Mouse (Mus musculus): ENCODE data around the gene Sart3. TPM values are rescaled to one million over a fixed set of nuclear protein-coding genes. Genes with fewer than 3 reads are reported as not detected.

The Sart3 gene
- polyA plus RNA-seq, 1 experiment = 29.3 TPM

DNA sequence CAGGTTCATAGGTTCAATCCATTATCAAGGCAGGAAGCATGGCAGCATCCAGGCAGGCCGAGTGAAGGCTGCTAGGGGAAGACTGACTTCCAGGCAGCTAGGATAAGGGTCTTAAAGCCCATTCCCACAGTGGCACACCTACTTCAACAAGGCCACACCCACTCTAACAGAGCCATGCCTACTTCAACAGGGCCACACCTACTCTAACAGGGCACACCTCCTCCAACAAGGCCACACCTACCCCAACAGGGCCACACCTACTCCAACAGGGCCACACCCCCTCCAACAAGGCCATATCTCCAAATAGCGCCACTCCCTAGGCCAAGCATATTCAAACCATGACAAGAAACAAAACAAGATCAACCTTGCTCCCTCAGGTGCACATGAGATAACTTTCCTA lies 59.4 kb downstream of the Sart3 start:
- Histone ChIP-seq H3K27me3 (ENCODE audit: control insufficient read depth, insufficient read depth, insufficient read length) (peaks cover 23% of the 10 kb centered on the region), H3K79me2 (ENCODE audit: control insufficient read depth, insufficient read depth) (no peaks in the 10 kb centered on the region), H3K4me2 (ENCODE audit: low read depth) (no peak overlapping the region), H3K4me3 (no peak overlapping the region), H3ac (ENCODE audit: control insufficient read depth, insufficient read length) (no peak overlapping the region), H3K36me3 (ENCODE audit: control insufficient read depth, insufficient read depth) (no peaks in the 10 kb centered on the region)
- no peak for TF ChIP-seq POLR2AphosphoS2 (IDR thresholded peaks at IDR 0.05; ENCODE audit: insufficient read length, low read depth)
- TF ChIP-seq MAX (IDR thresholded peaks at IDR 0.05; ENCODE audit: low read depth) = no peak
- TF ChIP-seq MYOG (IDR thresholded peaks at IDR 0.05; ENCODE audit: control insufficient read depth in 1 of 3, insufficient read depth in 1 of 3, insufficient read length in 2 of 3, low read depth in 2 of 3) = no peak
- TF ChIP-seq SRF (IDR thresholded peaks at IDR 0.05; ENCODE audit: control insufficient read depth, insufficient read length, low read depth) = no peak
- TF ChIP-seq TCF3 (IDR thresholded peaks at IDR 0.05; ENCODE audit: insufficient read length, low read depth) = no peak
- TF ChIP-seq CEBPB (IDR thresholded peaks at IDR 0.05; ENCODE audit: insufficient read depth, poor library complexity, severe bottlenecking) = no peak

DNA sequence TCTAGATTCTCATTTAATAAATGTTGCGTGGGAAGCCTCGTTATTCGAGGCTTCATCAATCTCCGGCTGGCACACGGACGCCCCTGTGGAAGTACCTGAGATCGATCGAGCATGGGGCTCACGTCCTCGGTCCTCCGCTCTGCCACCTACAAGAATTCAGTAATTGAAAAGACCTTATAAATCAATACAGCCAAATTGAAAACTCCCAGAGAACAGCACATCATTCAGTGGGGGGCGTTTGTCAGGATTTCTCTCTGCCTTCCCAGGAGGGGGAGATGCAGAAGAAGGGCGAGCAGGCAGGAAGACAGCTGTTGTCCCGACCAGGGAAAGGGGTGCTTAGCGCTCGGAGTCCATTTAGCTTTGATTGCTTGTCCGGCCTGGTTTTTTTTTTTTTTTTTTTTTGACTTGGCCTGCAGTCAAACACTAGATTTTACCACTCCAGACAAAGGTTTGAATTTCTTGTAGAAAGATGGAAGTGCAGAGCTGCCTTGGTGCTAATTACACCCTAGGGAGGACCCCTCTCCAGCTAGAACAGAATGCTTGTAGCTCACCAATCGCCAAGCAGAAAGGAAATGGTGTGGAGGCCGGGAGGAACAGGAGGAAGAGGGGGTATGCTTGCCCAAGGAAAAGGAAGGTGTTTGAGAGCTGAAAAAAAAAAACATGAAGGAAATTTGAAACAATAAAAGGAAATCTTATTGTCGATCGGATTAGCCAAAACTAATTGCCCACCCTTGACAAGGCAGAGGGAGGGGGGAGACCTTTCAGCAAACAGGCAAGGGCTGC lies 68.3 kb downstream of the Sart3 start:
- Histone ChIP-seq H3K4me2 (ENCODE audit: low read depth) (no peak overlapping the region), H3K79me2 (ENCODE audit: control insufficient read depth, insufficient read depth) (no peaks in the 10 kb centered on the region), H3K27me3 (ENCODE audit: control insufficient read depth, insufficient read depth, insufficient read length) (peaks cover 49% of the 10 kb centered on the region), H3ac (ENCODE audit: control insufficient read depth, insufficient read length) (no peak overlapping the region), H3K36me3 (ENCODE audit: control insufficient read depth, insufficient read depth) (no peaks in the 10 kb centered on the region), H3K4me3 (no peak overlapping the region)
- no peak for TF ChIP-seq CEBPB (IDR thresholded peaks at IDR 0.05; ENCODE audit: insufficient read depth, poor library complexity, severe bottlenecking)
- TF ChIP-seq SRF (IDR thresholded peaks at IDR 0.05; ENCODE audit: control insufficient read depth, insufficient read length, low read depth) = no peak
- TF ChIP-seq MYOD1 (IDR thresholded peaks at IDR 0.05; ENCODE audit: control insufficient read depth in 1 of 3, insufficient read length in 2 of 3, low read depth in 2 of 3) = no peak
- TF ChIP-seq POLR2A (IDR thresholded peaks at IDR 0.05; ENCODE audit: insufficient read length, low read depth) = no peak
- no peak for TF ChIP-seq USF1 (IDR thresholded peaks at IDR 0.05; ENCODE audit: low read depth)
- no peak for TF ChIP-seq REST (IDR thresholded peaks at IDR 0.05; ENCODE audit: insufficient read depth, insufficient read length)
- no peak for TF ChIP-seq MAX (IDR thresholded peaks at IDR 0.05; ENCODE audit: low read depth)
- no peak for TF ChIP-seq TCF3 (IDR thresholded peaks at IDR 0.05; ENCODE audit: insufficient read length, low read depth)
- no peak for TF ChIP-seq TCF12 (IDR thresholded peaks at IDR 0.05; ENCODE audit: insufficient read depth, poor library complexity, severe bottlenecking)
- no peak for TF ChIP-seq MYOG (IDR thresholded peaks at IDR 0.05; ENCODE audit: control insufficient read depth in 1 of 3, insufficient read depth in 1 of 3, insufficient read length in 2 of 3, low read depth in 2 of 3)
- TF ChIP-seq E2F4 (IDR thresholded peaks at IDR 0.05; ENCODE audit: insufficient read depth) = no peak
- no peak for TF ChIP-seq POLR2AphosphoS2 (IDR thresholded peaks at IDR 0.05; ENCODE audit: insufficient read length, low read depth)

GRCm38 (mm10) chr5:113700388-113701023 lies 71.8 kb downstream of the Sart3 start:
- Histone ChIP-seq H3K36me3 (ENCODE audit: control insufficient read depth, insufficient read depth) (no peaks in the 10 kb centered on the region), H3K4me3 (no peak overlapping the region), H3K27me3 (ENCODE audit: control insufficient read depth, insufficient read depth, insufficient read length) (peaks cover 53% of the 10 kb centered on the region), H3K4me2 (ENCODE audit: low read depth) (no peak overlapping the region), H3K79me2 (ENCODE audit: control insufficient read depth, insufficient read depth) (no peaks in the 10 kb centered on the region), H3ac (ENCODE audit: control insufficient read depth, insufficient read length) (no peak overlapping the region)
- TF ChIP-seq CEBPB (IDR thresholded peaks at IDR 0.05; ENCODE audit: insufficient read depth, poor library complexity, severe bottlenecking) = no peak
- no peak for TF ChIP-seq REST (IDR thresholded peaks at IDR 0.05; ENCODE audit: insufficient read depth, insufficient read length)
- TF ChIP-seq TCF3 (IDR thresholded peaks at IDR 0.05; ENCODE audit: insufficient read length, low read depth) = no peak
- TF ChIP-seq POLR2AphosphoS2 (IDR thresholded peaks at IDR 0.05; ENCODE audit: insufficient read length, low read depth) = no peak
- no peak for TF ChIP-seq USF1 (IDR thresholded peaks at IDR 0.05; ENCODE audit: low read depth)
- no peak for TF ChIP-seq SRF (IDR thresholded peaks at IDR 0.05; ENCODE audit: control insufficient read depth, insufficient read length, low read depth)

- no peak overlapping the region for H3K4me2 ChIP-seq (ENCODE audit: low read depth)
- no peak overlapping the region for H3ac ChIP-seq (ENCODE audit: control insufficient read depth, insufficient read length)
- H3K27me3 ChIP-seq (ENCODE audit: control insufficient read depth, insufficient read depth, insufficient read length) = peaks cover 24% of the 10 kb centered on the region
- H3K79me2 ChIP-seq (ENCODE audit: control insufficient read depth, insufficient read depth) = no peaks in the 10 kb centered on the region
- no peak overlapping the region for H3K4me3 ChIP-seq
- TF ChIP-seq POLR2AphosphoS2 (IDR thresholded peaks at IDR 0.05; ENCODE audit: insufficient read length, low read depth) (no peak), TCF12 (IDR thresholded peaks at IDR 0.05; ENCODE audit: insufficient read depth, poor library complexity, severe bottlenecking) (no peak), MYOG (IDR thresholded peaks at IDR 0.05; ENCODE audit: control insufficient read depth in 1 of 3, insufficient read depth in 1 of 3, insufficient read length in 2 of 3, low read depth in 2 of 3) (no peak), MAX (IDR thresholded peaks at IDR 0.05; ENCODE audit: low read depth) (no peak), TCF3 (IDR thresholded peaks at IDR 0.05; ENCODE audit: insufficient read length, low read depth) (no peak), MYOD1 (IDR thresholded peaks at IDR 0.05; ENCODE audit: control insufficient read depth in 1 of 3, insufficient read length in 2 of 3, low read depth in 2 of 3) (no peak)
- no peaks in the 10 kb centered on the region for H3K36me3 ChIP-seq (ENCODE audit: control insufficient read depth, insufficient read depth)
Observed at GRCm38 (mm10) chr5:113694415-113694814, 77.9 kb downstream of the Sart3 start.

GRCm38 (mm10) chr5:113694000-113694399 lies 78.3 kb downstream of the Sart3 start:
- Histone ChIP-seq H3K79me2 (ENCODE audit: control insufficient read depth, insufficient read depth) (no peaks in the 10 kb centered on the region), H3K4me2 (ENCODE audit: low read depth) (no peak overlapping the region), H3K36me3 (ENCODE audit: control insufficient read depth, insufficient read depth) (no peaks in the 10 kb centered on the region), H3K4me3 (no peak overlapping the region), H3K27me3 (ENCODE audit: control insufficient read depth, insufficient read depth, insufficient read length) (peaks cover 20% of the 10 kb centered on the region), H3ac (ENCODE audit: control insufficient read depth, insufficient read length) (no peak overlapping the region)
- TF ChIP-seq POLR2AphosphoS2 (IDR thresholded peaks at IDR 0.05; ENCODE audit: insufficient read length, low read depth) = no peak
- no peak for TF ChIP-seq E2F4 (IDR thresholded peaks at IDR 0.05; ENCODE audit: insufficient read depth)
- no peak for TF ChIP-seq MYOD1 (IDR thresholded peaks at IDR 0.05; ENCODE audit: control insufficient read depth in 1 of 3, insufficient read length in 2 of 3, low read depth in 2 of 3)
- TF ChIP-seq CEBPB (IDR thresholded peaks at IDR 0.05; ENCODE audit: insufficient read depth, poor library complexity, severe bottlenecking) = no peak
- no peak for TF ChIP-seq POLR2A (IDR thresholded peaks at IDR 0.05; ENCODE audit: insufficient read length, low read depth)
- no peak for TF ChIP-seq TCF12 (IDR thresholded peaks at IDR 0.05; ENCODE audit: insufficient read depth, poor library complexity, severe bottlenecking)
- TF ChIP-seq MAX (IDR thresholded peaks at IDR 0.05; ENCODE audit: low read depth) = no peak
- TF ChIP-seq MYOG (IDR thresholded peaks at IDR 0.05; ENCODE audit: control insufficient read depth in 1 of 3, insufficient read depth in 1 of 3, insufficient read length in 2 of 3, low read depth in 2 of 3) = no peak
- TF ChIP-seq REST (IDR thresholded peaks at IDR 0.05; ENCODE audit: insufficient read depth, insufficient read length) = no peak
- no peak for TF ChIP-seq USF1 (IDR thresholded peaks at IDR 0.05; ENCODE audit: low read depth)
- no peak for TF ChIP-seq TCF3 (IDR thresholded peaks at IDR 0.05; ENCODE audit: insufficient read length, low read depth)
- TF ChIP-seq SRF (IDR thresholded peaks at IDR 0.05; ENCODE audit: control insufficient read depth, insufficient read length, low read depth) = no peak
